Mouse (Mus musculus) brain, embryonic 14.5 days (tissue): ENCODE data around the gene Esrrg. TPM values are rescaled to one million over a fixed set of nuclear protein-coding genes. Genes with fewer than 3 reads are reported as not detected.

Experiments
- DNase-seq: peaks from one replicate; pipeline ENCODE4 v3.0.0-alpha.2; 2011; ENCODE audit warnings: low read depth
- CTCF ChIP-seq: fragments of 200-500 bp; IDR thresholded peaks from 2 replicates; pipeline ENCODE4 v1.5.1; 2012; ENCODE audit warnings: inconsistent platforms, mild to moderate bottlenecking, moderate library complexity, borderline replicate concordance; ENCODE audit not compliant: insufficient read depth, insufficient read length; ENCODE audit errors: extremely low read depth
- POLR2A ChIP-seq: fragments of 200-500 bp; IDR thresholded peaks from 2 replicates; pipeline ENCODE4 v1.6.1; 2012; ENCODE audit warnings: mild to moderate bottlenecking, inconsistent platforms, borderline replicate concordance; ENCODE audit not compliant: poor library complexity, insufficient read depth, insufficient read length, severe bottlenecking; ENCODE audit errors: extremely low read depth
- polyA plus RNA-seq: library from polyadenylated mRNA; depleted of rRNA; stranded (reverse); fragments of >200 nt; gene quantifications from 2 replicates; pipeline ENCODE4 v1.2.3, GENCODE M21; 2012

Gene Esrrg
- polyA plus RNA-seq, 1 experiment = 31.4 TPM

DNA sequence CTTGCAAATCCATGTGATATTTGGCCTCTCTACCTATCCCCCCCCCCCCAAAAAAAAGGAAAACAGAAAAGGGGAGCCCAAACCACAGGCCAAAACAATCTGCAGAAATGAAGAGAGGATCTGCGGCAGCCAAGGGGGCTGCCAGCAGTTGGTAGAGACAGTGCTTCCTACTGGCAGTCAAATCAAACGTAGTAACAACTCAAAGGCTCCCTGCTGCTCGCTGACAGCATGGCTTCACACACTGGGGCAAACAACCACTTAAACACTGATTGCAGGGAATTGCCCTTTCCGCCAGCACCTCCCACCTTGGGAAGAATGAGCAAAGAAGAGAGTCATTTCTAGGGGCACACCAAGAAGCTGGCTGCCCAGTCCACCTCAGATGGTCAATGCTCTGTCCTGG is 422.7 kb downstream of the Esrrg start:
- TF ChIP-seq POLR2A (no peak), CTCF (no peak)
- DNase-seq = peak; percentile 79

DNA sequence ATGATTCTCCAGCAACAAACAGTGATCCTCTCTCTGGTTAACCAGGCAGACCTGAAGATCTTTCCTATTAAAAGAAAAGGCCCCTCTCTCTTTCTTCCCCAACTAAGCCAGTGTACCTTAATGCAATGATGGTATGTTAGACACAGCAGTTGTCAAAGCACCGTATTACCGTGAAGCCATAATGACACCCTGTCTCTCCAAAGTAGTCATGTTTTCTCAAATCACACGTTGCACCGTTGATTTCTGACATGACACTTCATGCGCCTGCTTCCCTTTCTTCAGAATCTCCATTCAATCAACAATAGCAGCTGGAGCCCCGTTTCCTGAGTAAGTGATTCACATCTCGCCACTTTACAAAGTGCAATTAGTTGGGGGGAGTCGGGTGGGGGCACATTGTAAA is 427.4 kb downstream of the Esrrg start:
- DNase-seq = peak; percentile 72
- TF ChIP-seq CTCF (no peak), POLR2A (no peak)

DNA sequence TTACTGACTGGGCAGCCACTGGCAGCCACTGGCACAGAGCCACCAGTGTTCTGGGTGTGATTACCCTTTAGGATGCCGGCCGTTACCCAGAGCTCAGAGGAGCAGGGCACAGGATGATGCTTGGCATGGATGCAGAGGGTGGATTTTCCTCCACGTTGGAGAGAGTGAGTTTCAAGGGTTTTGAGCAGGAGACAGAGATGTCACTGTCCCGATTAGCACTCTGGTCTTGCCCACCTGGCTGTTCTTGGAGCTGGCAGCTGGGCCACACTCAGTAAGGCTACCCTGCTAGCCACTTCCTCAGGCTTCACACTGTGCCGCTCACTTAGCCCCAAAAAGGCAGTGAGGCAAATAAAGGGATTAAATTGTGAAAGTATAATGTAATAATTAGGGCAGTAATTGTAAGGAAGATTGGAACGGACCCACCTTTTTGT is 438.1 kb downstream of the Esrrg start:
- no peak for TF ChIP-seq POLR2A
- no peak for TF ChIP-seq CTCF
- peak; percentile 50 for DNase-seq

DNA sequence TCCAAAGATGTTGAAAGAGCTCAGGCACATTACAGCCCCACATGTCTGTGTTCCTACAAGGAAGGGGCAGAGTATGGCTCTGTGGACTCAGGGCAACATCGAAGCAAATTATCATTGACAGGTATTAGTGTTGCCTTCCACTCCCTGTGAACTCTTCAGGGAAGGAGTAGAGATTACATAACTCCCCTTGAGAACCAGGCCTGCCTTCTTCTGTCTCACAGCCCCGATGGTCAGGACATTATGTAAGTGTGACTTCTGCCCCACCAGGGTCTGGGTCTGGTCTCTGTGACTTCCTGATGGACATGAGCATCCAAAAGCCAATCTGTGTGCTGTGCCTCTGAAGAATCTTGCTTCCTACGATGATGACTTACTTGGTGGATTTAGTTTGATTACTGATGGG is 438.6 kb downstream of the Esrrg start:
- no peak for DNase-seq
- TF ChIP-seq POLR2A (no peak), CTCF (no peak)

DNA sequence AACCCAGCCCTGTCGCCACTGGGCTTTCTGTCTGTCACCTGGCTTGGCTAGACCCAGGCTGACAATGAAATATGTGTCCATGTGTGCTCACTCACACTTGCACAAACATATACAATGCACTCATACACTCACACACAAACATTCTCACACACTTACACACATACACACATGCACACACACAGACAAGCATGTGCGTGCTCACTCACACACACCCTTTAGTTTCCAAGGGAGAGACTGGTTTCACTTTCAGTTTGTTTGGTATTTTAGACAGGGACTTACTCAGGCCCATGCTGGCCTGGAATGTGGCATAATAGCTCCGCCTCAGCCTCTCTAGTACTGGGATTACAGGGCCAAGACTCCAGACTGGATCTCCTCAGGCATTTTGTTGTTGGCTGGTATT is 447.3 kb downstream of the Esrrg start:
- TF ChIP-seq POLR2A (no peak), CTCF (no peak)
- no peak for DNase-seq

DNA sequence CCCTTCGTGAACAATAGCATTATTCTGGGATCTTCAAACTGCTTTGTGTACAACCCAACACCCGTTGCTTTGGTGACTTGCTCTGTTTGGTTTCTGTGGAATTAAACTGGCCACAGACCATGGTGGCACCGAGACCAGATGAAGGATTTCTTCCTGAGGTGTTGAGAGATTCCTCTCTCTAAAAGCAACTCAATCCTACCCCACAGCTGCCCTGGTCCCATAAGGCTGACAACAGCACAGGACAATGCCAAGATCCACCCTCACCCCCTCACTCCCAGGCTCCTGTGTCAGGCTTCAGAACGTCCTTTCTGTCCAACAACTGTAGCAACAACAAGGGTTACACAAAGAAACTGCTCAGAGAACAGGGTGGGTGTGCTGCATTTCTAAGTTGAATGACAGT is 449.3 kb downstream of the Esrrg start:
- no peak for DNase-seq
- TF ChIP-seq CTCF (no peak), POLR2A (no peak)

DNA sequence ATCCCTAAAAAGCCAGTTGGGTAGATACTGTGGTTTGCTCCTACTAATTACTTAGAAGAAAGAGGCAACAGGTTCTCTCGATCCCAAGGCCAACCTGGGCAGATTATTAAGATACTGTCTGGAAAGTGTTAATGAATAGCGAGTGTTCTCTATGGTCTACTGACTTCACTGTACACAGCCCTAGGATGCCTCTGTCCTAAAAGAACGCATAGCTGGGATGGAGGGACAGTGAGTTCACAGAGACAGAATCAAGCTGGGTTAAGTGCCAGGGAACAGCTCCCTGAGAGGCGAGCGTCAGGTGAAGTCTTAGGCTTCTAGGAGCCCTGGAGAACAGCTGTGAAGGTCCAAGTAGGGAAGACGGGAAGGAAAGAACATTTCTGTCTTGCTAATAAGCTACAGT is 450.4 kb downstream of the Esrrg start:
- DNase-seq = no peak
- no peak for TF ChIP-seq CTCF
- TF ChIP-seq POLR2A = no peak

DNA sequence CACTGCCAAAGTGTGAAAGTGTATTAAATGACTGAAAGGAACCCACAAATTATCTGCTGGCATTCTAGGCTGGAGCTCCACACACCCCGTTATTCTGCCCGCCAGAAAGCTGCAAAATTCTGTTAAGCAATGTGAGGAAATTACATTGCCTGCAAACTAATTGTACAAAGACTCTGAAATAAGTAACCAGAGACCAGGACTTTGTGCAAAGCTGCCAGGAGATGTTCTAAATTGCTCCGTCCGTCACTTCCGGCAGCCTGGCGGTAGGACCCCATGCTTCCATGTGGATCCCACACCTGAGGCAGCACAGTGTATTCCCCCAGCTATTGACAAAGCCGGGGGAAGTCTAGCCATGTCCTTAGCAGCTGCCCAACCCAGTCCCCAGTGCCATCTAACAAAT is 451.9 kb downstream of the Esrrg start:
- no peak for TF ChIP-seq POLR2A
- no peak for TF ChIP-seq CTCF
- DNase-seq = no peak

DNA sequence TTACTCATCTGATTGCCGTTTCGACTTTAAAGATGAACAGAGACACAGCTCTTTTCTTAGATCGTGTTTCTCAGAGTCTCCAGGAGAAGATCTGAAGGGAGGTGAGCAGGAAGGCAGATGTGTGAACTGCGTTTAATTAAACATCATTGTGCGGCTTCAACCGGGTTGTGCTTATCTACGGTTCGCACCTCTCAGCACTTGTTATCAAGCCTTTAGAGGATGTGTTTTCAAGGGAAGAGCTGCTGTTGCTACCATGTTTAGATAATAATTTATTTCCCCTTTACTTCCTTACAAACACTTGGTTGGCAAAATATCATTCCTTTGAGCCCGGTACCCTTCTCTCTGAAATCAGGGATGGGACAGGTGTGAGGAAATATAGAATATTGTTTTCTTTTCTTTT is 460.2 kb downstream of the Esrrg start:
- DNase-seq = peak; percentile 23
- no peak for TF ChIP-seq CTCF
- no peak for TF ChIP-seq POLR2A

DNA sequence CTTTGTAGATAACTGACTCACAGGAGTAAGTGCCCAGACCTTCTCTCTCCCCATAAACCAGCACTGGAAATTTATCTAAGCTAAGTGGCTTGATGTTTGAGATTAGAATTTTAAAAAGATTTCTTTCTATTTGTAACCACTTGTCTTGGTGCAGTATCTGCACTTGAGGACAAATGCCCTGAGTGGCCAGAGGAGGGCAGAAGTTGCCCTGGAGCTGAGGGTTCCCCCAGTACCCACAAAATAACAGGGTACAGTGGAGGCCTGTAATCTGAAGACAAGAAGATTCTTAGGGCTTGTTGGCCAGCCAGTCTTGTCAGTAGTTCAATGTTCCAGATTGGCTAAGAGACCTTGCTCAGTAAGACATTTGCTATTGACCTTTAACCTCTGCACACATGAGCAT is 461.3 kb downstream of the Esrrg start:
- peak; percentile 21; the same call in 1 of the 2 replicates for TF ChIP-seq CTCF
- TF ChIP-seq POLR2A = no peak
- no peak for DNase-seq

DNA sequence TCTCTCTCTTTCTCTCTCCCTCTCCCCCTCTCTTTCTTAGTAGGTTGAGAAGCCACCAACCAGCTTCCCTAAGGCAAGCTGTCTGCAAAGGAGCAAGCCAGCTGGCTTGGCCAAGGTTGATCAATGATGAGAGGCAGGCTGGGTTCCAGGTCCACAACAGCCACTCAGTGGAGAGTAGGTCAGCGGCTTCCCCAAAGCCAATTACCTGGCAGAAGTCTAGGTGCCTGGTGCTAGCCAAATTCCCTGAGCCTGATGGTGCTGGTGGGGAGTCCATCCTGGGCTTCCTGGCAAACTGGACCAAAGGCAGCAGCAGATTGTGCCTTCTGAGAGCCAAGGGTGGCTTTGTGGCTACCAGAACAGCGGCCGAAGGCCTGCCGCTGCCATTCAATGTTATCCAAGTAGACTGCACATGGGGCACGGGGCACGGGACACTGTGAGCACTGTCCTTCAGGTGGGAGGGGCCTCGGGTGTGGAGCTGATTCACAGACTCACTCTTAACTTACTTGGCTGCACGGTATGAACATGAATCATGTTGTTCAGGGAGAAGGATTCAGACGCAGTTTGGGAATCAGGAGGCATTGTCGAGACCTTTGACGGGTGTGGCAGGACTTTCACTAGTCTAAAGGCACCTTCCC is 469.1 kb downstream of the Esrrg start:
- no peak for TF ChIP-seq POLR2A
- TF ChIP-seq CTCF = no peak

DNA sequence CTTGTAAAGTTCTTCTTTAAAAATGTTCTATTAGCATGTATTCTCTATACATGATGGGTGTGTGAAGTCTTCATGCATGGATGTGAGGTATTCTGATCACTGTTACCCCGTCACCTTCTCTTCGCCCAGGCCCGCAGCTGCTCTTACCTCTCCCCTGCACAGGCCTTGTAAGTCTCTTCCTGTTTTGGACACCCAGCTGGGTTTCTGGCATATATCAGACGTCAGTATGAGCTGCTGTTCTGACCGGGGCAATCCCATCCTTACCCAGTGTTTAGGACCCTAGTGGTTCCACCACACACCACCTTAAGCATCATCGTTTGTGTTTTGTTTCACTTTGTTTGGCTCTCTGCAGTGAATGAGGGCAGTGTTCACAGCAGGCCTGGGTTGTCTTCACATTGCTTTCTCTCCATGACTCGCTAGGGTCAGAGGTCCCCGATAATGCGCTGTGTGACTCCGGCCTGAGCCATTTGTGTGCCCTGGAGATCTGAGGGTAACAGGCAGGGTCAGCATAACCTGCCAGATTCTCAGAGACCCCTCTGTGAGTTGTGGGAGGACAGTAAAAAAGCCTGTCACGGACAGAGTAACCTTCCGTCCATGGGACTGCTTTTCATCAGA is 471.8 kb downstream of the Esrrg start:
- DNase-seq = no peak
- no peak for TF ChIP-seq CTCF
- TF ChIP-seq POLR2A = no peak

More for the DNA sequence above, 469.1 kb downstream of the Esrrg start:
- DNase-seq = no peak
